Mouse (Mus musculus) ovary, postnatal 10 days (tissue): ENCODE results near the gene Med13l.
A peak's percentile ranks its signal among the peaks of the same experiment; 100 is the strongest.

Experiments
- DNase-seq: peaks from one replicate; pipeline ENCODE4 v3.0.0; 2022; ENCODE audit warnings: low spot score

Med13l gene

DNA sequence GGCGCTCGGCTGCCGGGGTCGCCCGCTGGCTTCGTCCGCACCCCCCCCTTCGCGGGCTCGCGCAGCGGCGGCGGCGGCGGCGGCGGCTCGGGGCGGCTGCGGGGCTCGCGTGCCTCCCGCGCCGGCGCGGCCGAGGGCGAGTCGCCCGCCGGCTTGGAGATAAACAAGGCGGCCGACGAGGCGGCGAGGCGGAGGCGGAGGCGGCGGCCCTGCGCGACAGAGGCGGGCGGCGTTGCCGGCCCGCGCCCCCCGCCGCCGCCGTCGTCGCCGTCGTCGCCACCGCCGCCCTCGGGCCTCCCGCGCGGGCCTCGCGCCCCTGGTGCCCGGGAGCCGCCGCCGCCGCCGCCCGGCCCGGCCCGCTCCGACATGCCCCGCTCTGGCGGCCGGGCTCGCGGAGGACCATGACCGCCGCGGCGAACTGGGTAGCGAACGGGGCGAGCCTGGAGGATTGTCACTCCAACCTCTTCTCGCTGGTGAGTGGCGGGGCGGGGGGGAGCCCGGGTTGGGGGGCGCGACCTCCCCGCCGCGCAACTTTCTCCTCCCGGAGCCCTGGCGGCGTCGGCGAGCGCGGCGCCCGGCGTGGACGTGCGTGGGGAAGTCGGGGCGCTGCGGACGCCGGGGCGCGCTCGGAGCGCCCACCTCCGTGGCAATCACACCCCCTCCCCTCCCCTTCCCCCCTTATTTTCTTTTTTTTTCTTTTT is at the start of gene Med13l:
Gene Med13l, plus strand, starts transcription at position 295 of the 701 bp plus-strand sequence.
- peak; percentile 57 for DNase-seq

DNA sequence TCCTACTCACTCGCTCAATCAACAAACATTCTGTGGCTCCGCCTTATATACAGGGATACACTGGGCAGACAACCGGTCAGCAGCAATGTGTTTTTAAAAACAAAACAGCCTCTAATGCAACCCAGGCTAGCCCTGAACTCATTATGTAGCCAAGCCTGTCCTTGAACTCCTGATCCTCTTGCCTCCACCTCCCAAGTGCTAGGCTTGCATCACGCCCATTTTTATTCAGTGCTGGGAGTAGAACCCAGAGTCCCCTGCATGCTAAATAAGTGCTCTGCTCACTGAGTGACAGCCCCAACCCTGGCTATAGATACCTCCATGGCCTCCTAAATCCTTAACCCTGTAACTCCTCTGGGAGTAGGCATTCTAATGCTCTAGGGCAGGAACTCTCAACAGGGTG is 49.5 kb upstream of the Med13l start:
- DNase-seq: no peak

DNA sequence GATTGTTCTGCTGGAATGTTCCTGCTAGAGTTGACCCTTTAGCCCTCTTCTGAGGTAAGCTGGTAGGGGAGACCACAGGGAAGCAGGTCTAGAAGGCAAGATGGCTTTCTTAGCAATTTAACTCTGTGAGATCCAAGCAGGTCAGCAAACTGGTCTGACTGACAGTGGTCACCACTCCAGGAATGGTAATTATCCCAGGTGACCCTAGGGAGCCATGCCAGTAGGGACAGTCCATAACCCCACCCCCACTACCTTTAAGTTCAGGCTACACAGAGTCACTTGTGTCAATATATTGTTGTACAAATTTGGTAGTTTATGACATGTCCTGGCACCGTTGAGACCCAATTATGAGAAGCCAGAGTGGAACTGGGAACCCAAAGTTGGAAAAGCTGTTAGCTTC is 47.5 kb upstream of the Med13l start:
- no peak for DNase-seq

DNA sequence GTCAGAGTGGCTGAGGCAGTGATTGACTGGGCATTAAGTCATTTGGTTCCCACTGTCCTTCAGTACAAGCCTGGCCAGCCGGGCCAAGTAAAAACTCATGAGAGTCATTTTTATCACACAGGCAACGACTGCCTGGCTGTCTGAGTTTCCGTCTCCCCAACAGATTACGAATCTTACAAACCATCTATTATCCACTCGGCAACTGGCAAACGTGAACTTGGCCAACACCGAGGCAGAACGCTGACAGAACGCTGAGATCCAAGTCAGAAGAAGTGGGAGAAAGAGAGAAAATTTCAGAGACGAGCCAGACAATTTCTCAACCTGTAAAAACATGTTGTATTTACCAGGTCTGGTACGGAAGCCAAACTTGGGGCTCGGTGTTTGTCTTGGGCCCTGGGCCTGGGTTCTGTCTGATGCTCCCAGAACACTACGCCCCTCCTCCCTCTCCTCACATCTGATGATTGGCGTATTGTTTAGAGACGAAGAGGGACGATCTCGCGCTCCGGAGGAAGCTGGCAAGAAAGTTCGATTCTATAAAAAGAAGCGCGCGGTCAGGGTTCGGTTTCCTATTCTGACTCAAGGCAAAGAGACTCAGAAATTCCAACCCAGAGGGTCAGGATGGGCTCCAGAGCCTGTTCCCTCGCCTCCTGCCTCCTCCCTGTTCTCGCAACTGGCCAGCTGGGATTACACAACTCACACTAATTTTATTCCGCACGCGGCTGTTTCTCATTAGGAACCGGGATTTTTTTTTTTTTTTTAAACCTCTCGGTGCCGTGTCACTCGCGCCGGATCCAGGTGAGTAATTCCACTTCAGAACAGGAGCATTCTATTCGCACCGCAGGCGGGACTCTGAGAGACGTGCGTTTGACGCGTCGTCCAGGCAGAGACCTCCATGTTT is 46.6 kb upstream of the Med13l start:
- DNase-seq: peak; percentile 31

DNA sequence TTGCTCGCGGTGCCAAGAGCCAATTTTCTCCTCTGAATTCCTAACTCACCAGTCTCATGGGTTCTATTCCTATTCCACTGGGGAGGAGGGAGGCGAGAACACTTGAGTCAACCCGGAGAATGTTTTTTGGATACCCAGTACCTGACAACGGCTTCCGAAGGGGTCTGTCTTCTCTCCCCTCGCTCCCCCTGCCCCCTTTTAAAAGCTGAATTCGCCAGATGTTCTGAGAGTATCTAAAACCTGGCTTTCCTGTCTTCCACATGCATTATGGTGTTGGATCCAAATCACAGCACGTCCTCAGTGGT is 46.0 kb upstream of the Med13l start:
- DNase-seq: no peak

DNA sequence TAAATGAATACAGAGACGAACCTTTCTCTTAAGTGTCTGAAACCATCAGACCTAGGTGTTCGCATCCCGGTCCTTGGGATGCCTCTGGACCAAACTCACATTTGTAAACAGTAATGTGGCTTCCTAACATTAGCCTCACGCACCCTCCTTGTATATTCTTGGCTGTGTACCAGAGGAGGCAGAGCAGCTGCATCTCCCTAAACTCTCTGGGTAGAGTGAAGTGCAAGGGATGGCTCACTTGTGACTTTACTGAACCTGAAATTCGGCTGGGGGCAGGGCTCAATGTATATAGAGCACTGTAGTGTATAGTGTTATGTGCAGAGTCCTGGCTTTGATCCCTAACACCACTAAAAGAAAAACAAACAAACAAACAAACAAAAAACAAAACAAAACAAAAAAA is 45.6 kb upstream of the Med13l start:
- DNase-seq: no peak

DNA sequence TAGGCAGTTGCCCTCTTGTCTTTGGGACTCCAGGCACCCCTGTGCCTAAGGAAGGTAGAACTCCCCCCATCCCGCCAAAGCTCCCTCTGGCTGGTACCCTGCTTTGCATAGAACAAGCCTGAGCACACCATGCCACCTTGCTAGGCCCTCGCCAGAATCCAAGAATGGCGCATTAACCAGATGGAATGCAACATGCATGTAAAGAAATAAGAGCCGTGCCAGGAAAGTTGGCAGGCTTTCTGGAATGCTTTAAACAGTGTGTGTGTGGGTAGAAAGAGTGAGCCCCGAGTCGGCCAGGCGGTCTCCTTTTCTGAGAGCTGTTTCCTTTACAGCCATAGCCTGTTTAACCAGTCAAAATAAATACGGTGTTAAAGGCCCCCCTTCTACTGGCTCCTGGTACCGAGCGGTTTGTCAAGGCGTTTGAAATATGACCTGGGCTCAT is 45.2 kb upstream of the Med13l start:
- no peak for DNase-seq

DNA sequence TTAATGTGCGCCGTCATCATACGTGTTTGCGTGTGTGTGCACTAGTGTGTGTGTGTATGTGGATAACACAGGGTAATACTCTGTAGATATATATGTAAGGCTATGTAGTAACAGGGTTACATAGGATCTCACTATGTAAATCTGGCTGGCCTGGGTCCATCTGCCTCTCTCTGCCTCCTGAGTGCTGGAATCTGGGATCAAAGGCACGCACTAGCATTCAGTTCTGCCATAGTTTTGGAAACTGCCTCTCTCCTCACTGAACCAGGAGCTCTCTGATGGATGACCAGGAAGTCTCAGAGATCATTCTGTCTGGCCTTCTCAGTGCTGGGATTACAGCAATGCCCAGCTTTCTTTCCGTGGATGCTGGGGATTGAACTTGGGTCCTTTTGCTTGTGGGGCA is 44.4 kb upstream of the Med13l start:
- DNase-seq: no peak

DNA sequence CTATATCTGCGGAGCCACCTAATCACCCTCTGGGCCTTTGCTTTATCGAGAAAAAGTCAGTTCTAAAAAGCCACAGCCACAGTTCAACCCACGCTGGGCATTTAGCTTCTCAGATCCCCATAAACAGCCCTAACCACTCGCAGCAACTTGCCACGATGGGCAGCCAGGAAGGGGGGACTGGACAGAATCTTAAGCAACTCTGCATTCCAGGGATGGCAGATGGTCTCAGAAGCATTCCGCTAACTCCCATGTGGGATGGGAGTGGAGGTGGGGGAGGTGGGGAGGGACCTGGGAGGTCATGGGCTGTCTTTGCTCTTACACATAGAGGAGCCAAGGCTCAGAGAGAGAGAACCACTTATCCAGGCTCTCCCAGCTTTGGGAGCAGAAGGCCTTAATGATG is 44.0 kb upstream of the Med13l start:
- no peak for DNase-seq

DNA sequence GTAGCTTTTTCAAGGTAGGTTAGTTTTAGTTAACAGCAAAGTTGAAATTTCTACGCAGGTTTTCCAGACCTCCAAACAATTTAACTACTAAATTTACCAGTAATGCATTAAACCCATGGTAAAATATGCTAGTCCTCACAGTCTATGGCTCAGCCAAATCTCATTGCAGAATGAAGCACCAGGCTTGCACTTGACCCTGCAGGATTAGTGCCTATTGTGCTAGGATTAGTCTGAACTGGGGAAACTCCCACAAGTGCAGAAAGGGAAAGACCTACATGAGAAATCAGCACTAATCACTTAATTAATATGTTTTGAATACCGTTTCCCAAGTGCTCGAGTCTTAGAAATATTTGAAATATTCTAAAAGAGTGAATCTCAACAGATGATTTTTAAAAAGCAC is 40.0 kb upstream of the Med13l start:
- DNase-seq: no peak

DNA sequence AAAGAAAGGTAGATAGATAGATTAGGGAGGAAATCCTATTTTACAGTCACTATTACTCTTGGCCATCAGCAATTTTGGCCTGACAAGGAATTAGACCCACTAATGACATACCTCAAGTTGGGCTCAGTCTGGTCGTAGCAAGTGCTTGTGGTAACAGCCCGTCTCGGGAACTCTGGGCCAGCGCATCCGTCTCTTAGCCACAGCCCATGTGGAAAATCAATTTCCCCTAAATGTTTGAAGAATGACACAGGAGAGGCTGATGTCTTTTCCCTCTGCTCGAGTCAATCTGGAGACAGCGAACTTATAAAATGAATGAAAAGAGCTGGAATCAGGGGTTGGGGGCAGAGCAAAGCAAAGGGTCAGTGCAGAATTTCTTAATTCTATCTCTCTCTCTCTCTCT is 36.1 kb upstream of the Med13l start:
- no peak for DNase-seq

DNA sequence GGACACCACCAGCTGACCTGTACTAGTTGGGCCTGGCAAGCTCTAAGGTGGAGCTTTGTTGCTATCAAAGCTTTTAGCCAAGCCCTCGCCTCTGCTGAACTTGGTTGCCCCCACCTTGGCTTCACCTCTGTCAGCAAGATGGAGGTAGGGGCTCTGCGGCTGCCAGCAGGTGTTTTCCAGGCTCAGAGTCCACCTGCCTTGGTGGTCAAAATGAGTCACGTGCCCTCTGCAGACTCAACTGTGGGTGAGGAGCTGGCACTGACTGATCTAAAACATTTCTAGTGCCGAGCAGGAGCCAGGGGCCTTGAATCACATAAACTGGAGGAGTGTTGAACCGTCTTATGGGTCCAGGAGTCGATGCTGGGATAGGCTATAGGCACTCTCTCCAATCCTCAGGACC is 34.8 kb upstream of the Med13l start:
- no peak for DNase-seq

DNA sequence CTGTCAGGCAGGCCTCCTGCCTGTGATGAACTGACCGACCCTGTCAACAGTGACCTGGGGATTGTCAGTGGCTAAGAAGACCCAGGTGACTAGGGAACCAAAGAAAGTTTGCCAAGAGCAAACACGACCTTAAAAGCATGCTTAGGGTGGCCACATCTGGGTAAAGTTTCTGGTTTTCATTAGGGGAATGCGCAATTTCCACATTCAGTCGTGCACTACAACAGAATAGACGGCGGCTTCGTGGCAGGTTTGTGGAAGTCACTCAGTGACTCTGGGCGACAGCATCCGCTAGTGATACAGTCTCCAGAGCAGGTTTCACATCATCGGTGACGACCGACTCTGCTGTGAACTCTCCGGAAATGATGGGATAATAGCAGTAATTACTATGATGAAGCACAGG is 34.0 kb upstream of the Med13l start:
- no peak for DNase-seq

DNA sequence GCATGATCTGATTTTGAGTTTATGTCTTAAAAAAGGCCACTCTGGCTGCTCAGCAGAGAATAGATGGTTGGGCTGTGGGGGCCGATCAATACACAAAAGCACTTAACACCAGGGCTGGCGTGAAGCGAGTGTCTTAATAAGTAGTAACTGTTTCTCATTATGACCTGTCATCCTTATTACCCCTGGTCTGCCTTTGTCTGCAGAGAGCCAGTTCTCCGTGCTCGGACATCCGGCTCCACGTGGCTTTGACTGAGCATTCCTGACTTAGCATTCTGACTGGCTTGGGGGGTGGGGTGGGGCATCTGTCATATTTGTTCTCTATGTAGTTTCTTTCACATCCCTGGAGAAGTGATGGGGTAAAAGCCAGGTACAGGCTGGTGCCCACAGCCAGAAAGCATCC is 31.2 kb upstream of the Med13l start:
- no peak for DNase-seq

DNA sequence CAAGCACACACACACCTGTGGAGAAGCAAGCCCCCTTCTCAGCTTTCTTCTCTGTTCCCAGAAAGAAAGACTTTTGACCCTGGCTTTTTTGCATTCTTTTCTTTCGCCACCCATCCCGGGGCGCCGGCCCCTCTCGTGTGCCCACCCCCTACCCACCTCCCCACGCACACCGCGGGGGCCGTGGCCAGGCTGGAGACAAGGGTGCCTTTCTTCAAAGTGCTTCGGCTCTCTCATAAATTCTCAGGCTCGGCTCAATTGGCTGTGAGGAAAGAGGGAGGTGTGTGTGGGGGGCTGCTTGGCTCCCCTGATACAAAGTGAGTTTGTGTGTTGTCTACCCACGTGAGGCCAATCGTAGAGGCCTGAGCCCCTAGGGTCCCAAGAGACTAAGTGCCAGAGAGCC is 28.4 kb upstream of the Med13l start:
- DNase-seq: no peak

DNA sequence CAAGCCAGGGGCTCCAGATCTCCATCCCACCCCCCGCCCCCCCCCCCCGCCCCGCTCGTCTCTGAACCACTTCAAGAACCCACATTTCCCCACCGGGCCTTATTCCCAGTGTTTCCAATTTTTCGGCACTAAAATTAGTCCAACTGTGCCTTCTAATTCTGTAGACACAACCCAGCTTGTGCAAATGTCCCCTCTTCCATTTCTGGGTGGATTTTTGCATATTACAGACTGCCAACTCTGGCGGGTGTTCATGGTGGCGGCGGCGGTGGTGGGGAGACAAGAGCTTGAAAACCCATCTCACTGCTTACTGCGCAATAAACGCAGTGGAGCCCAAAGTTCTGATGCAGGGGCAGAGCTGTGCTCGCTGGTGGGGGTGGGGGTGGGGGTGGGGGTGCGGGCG is 27.8 kb upstream of the Med13l start:
- DNase-seq: no peak

DNA sequence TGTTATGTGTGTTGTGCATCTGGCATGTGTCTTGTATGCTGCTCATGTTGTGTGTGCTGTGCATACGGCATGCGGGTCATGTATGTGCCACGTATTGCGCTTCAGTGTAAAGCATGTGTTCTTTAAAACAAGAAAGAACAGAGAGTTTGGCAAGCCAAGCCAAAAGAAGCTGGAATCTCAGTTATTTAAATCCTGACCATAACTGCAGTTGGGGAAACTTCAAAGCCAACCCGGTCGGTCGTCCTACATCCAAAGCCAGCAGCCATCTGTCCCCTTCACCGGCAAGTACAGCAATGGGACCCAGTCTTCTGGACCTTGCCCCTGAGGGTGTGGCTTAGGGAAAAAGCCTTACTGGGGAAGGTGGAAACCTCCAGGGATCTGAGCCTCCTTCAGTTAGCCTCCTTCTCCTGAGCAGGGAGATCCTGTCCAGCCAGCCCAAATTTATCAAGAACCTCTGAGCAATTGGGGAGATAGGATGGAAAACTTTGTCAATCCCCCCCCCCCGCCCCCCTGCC is 26.0 kb upstream of the Med13l start:
- no peak for DNase-seq

DNA sequence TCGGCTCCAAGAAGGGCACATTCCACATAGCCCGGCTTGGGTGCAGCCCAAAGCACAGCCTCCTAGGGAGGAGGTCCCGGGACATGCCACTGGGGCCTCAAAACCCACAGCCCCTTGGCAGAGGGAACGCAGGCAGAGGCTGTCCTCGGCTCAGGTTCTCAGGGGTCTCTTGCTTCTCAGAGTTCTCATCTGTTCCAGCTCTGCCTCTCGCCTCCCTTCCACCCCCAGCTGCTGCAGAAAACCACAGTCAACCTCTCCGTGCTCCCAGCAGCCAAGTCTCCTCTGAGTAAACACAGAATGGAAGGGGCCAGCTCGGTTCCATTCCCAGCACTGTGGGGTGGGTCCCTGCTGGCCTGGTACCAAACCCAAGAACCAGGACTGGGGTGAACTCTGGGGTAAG is 25.3 kb upstream of the Med13l start:
- DNase-seq: no peak

DNA sequence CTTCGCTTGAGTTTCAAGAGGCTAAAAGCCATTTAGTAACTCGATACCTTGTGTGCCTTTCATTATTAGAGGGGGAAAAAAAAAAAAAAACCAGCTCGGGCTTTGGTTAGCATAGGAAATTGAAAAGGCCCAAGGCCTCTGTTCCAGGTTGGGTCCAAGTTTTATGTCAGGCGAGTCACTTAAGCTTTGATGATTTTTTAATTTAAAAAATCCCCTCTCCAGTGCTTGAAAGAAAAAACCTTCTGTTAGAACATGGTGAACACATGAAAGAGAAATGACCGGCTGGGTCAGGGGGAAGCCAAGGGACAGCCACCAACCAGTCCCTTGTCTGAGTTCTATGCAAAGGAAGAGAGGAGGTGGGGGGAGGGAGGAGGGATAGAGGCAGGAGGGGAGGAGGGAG is 22.0 kb upstream of the Med13l start:
- no peak for DNase-seq

DNA sequence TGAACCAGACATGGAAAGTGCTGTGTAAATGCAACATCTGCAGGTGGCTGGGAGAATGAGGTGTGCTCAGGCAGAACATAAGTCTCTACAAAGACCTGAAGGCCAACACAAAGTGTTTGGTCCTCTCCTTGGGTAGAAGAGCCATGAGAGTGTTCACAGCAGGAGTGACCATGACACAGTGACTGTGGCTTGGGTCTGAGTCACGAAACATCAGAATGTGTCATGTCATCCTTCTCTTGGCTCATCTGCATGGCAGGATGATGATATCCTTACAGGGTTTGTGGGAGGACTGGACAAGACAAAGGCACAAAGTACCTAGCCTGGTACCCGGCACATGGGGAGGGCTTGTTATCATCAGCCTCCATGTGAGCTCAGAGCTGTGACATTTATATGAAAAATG is 16.7 kb upstream of the Med13l start:
- DNase-seq: no peak

DNA sequence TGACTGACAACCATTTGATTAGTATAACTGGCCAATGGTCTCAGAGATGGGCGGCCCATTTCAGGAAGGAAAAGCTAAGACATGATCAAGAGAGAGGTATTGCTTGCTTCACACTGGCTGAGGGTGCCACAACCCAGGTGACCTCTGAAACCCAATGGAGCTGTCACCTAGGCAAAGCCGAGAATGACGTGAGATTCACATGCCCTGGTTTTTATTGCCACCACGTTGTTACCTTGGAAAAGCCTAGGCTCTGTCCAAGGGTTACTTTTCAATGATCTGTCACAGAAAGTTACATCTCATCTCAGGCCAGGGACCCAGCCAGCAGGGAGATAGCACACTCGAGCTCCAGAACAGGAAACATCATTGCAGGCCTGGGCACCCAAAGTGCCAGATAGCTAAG is 10.0 kb upstream of the Med13l start:
- no peak for DNase-seq

DNA sequence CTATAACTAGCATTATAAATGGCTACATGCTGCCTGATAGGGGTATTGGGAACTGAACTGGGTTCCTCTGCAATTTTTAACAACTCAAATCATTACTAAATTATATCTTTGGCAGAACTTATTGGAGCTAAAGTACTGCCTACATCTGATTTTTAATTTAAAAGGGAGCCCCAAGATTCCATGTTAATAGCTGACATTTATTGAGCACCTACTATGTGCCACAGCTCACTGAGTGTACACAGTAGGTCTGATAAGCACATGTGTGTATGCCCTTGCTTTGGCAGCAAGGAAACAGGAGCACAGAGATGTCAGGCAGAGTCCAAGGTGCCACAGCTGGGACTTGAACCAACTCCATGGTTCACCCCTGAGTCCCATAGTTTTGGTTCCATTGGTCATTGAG is 7.2 kb upstream of the Med13l start:
- no peak for DNase-seq

DNA sequence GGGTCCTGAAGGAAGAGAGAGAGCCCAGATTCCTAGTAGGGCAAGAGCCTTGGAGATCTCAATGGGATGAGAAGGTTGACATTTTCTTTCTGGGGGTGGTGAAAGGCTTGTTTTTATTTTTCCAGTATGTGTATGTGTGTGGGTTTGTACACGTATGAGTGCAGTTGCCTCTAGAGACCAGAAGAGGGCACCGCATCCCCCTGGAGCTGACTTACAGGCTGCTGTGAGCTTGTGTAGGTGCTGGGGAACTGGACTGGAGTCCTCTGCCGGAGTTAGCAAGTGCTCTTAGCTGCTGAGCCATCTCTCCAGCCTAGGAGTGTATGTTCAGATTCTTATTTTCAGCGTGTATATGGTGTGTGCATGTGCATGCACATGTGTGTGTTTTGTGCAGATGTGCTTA is 5.2 kb upstream of the Med13l start:
- DNase-seq: no peak
